8 mouse cellular contexts compared by ENCODE assay signal in the genomic region with DNA sequence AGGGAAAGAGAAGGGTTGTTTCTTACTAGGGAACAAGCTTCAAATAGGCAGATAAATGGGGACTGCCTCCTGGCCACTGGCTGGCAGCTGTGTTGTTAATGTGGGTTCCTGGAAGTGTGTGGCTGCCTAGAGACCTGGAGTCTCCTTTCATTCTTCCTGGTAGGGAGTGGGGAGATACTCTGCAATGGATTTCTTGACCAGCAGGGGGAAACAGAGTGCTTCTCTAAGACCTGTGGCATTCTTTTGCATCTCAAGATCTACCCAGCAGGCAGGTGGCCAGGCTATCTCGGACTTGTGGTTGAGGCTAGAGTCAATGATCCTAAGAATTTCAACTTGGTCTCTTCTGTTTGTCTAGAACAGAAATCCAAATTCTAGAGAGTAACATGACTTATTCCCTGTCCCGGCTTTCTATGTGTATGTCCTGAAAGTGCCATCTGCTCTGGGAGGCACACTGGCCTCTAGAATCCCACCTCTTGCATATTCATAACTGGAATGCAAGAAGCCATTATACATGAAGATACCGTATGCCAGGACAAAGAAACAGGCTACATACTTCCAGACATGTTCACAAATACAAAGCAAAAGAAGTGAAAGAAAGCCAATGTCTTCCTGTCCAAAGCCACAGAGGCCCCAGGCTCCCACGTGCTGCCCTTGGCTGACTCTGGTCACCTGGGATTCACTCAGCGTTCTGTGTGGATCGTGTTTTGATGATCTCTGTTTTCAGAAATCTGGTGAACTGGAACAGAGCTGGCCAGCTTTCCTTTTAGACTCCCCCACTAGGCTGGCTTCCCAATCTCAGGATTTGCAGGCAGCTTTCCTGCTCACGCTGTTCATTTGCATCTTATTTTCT. TPM values are rescaled to one million over a fixed set of nuclear protein-coding genes. Genes with fewer than 3 reads are reported as not detected.
DNase-seq lines count a peak whose midpoint lies in the region; ATAC-seq and TF ChIP-seq lines count a peak whose summit lies in the region.

No protein-coding gene starts in this region.

- peak; percentile 66 for DNase-seq in ES-E14 (ENCODE audit: low read depth, low spot score)
- peak; percentile 30 for DNase-seq in adrenal gland, postnatal 25 days
- DNase-seq in embryonic facial prominence, embryonic 11.5 days (ENCODE audit: low spot score), result peak; percentile 82
- DNase-seq in heart, postnatal 14 days, result peak; percentile 58 to 76
- DNase-seq in layer of hippocampus, adult 18-20 months (ENCODE audit: low spot score in 2 of 2), result peak; percentile 54 to 86
- DNase-seq in lung, postnatal 0 days (ENCODE audit: low spot score), result peak; percentile 79
- peak; percentile 86 to 89 for DNase-seq in right cerebral cortex, adult 2 months (ENCODE audit: low spot score in 2 of 2)
- no peak for DNase-seq in spleen, postnatal 36 days (ENCODE audit: low spot score in 2 of 2)

- intact Hi-C loops in heart, postnatal 14 days (cut with DNase I), result loop anchor here (2.0 to 5.0 kb wide), 3 partner anchors 78 to 449 kb away; no protein-coding TSS in a partner anchor

- no peak for TF ChIP-seq EP300 in lung, postnatal 0 days (IDR thresholded peaks at IDR 0.05)

- no peaks in the 10 kb centered on the region for H3K4me1 ChIP-seq in ES-E14 (ENCODE audit: control insufficient read depth in 2 of 2, insufficient read depth in 2 of 2, low read length in 2 of 2, poor library complexity in 1 of 2)
- H3K4me1 ChIP-seq in embryonic facial prominence, embryonic 11.5 days (ENCODE audit: control insufficient read depth, insufficient read depth, low read length), result no peaks in the 10 kb centered on the region
- no peaks in the 10 kb centered on the region for H3K4me1 ChIP-seq in lung, postnatal 0 days (ENCODE audit: insufficient read depth, low read depth, low read length)

- no peak overlapping the region for H3K9ac ChIP-seq in ES-E14 (ENCODE audit: insufficient read depth, low read depth, low read length, poor library complexity, severe bottlenecking)
- H3K9ac ChIP-seq in embryonic facial prominence, embryonic 11.5 days (replicated peaks; ENCODE audit: low read length), result no peak overlapping the region
- no peak overlapping the region for H3K9ac ChIP-seq in lung, postnatal 0 days (replicated peaks; ENCODE audit: low read depth)

- no peaks in the 10 kb centered on the region for H3K27me3 ChIP-seq in embryonic facial prominence, embryonic 11.5 days (ENCODE audit: control insufficient read depth, insufficient read depth, low read length)
- no peaks in the 10 kb centered on the region; the same call in 1 of the 2 replicates for H3K27me3 ChIP-seq in lung, postnatal 0 days (replicated peaks; ENCODE audit: insufficient read depth, low read length)

- no peak overlapping the region for H3K4me2 ChIP-seq in embryonic facial prominence, embryonic 11.5 days (ENCODE audit: low read depth, low read length)
- H3K4me2 ChIP-seq in lung, postnatal 0 days (replicated peaks; ENCODE audit: low read depth, low read length), result no peak overlapping the region

- H3K4me3 ChIP-seq in ES-E14 (ENCODE audit: insufficient read depth in 1 of 2, low read depth in 1 of 2, low read length in 2 of 2, poor library complexity in 1 of 2, severe bottlenecking in 1 of 2), result no peak overlapping the region
- no peak overlapping the region for H3K4me3 ChIP-seq in embryonic facial prominence, embryonic 11.5 days (ENCODE audit: low read depth, low read length)
- H3K4me3 ChIP-seq in lung, postnatal 0 days (ENCODE audit: low read depth, low read length), result no peak overlapping the region

- TF ChIP-seq CTCF in lung, postnatal 0 days (IDR thresholded peaks at IDR 0.05), result peak; percentile 88

- H3K36me3 ChIP-seq in ES-E14 (ENCODE audit: control insufficient read depth, insufficient read depth, low read length, poor library complexity, severe bottlenecking), result no peaks in the 10 kb centered on the region
- H3K36me3 ChIP-seq in embryonic facial prominence, embryonic 11.5 days (replicated peaks; ENCODE audit: control insufficient read depth, insufficient read depth, low read depth, low read length), result no peaks in the 10 kb centered on the region
- no peaks in the 10 kb centered on the region for H3K36me3 ChIP-seq in lung, postnatal 0 days (ENCODE audit: insufficient read depth, low read length)

- in situ Hi-C loops in ES-E14 (cut with MboI; ENCODE audit: low sequenced_read_pairs in 2 of 2, unreplicated experiment in 2 of 2), result no loop called here

- no peak overlapping the region for H3K27ac ChIP-seq in ES-E14 (ENCODE audit: insufficient read depth, low read depth, low read length, poor library complexity, severe bottlenecking)
- H3K27ac ChIP-seq in embryonic facial prominence, embryonic 11.5 days (replicated peaks; ENCODE audit: low read depth, low read length), result no peak overlapping the region
- no peak overlapping the region for H3K27ac ChIP-seq in lung, postnatal 0 days (ENCODE audit: low read length)

- no peak for ATAC-seq in embryonic facial prominence, embryonic 11.5 days (replicated peaks; ENCODE audit: insufficient number of reproducible peaks, low FRiP score, low TSS enrichment, low read depth)
- peak; percentile 50 for ATAC-seq in lung, postnatal 0 days

- H3K9me3 ChIP-seq in ES-E14 (ENCODE audit: control insufficient read depth, insufficient read depth, low read depth, low read length), result no peaks in the 10 kb centered on the region
- no peaks in the 10 kb centered on the region for H3K9me3 ChIP-seq in embryonic facial prominence, embryonic 11.5 days (replicated peaks; ENCODE audit: control insufficient read depth, low read length)
- H3K9me3 ChIP-seq in lung, postnatal 0 days (ENCODE audit: low read length), result no peaks in the 10 kb centered on the region

- WGBS in embryonic facial prominence, embryonic 11.5 days, result 68% methylated on average over 7 of the region's 7 CpGs
- 65% methylated on average over 7 of the region's 7 CpGs for WGBS in lung, postnatal 0 days

TF ChIP-seq in ES-E14, 5 proteins besides CTCF, POLR2A, EP300 and RAD21:
- TF ChIP-seq MAFK (IDR thresholded peaks at IDR 0.05; ENCODE audit: insufficient read depth, low read depth, low read length) (no peak), ZC3H11A (IDR thresholded peaks at IDR 0.05; ENCODE audit: borderline replicate concordance, low read depth, low read length) (peak; percentile 45; the same call in 1 of the 2 replicates), HCFC1 (IDR thresholded peaks at IDR 0.05; ENCODE audit: borderline replicate concordance, insufficient read depth, low read length) (no peak)

RNA-seq across cellular contexts. Expression of gene Tpo, which starts 3.6 kb away (rescaled TPM):
- 0.26 and 0.31 TPM in 2 replicates for total RNA-seq in ES-E14 (2012; rRNA removed)
- not detected in 2 replicates for total RNA-seq in adrenal gland, postnatal 25 days (2021)
- polyA plus RNA-seq in embryonic facial prominence, embryonic 11.5 days (2014; fragmentation: Nextera tagmentation; extraction: Ambion mirVana), result not detected in 2 replicates
- not detected for total RNA-seq in heart, postnatal 14 days (2021)
- under 1 TPM; 0.10 to 0.43 TPM for total RNA-seq in layer of hippocampus, adult 18-20 months (2021)
- not detected in 2 replicates for polyA plus RNA-seq in lung, postnatal 0 days (2015; fragmentation: Nextera tagmentation; extraction: Ambion mirVana)

Comparison
In these comparisons a context has a peak if more than half of its experiments do, and no peak if none do; other contexts are left out.
1. DNase-seq: peak in ES-E14 (single experiment), adrenal gland, postnatal 25 days (single experiment), embryonic facial prominence, embryonic 11.5 days (single experiment), heart, postnatal 14 days (2 of 2), layer of hippocampus, adult 18-20 months (2 of 2), lung, postnatal 0 days (single experiment) and right cerebral cortex, adult 2 months (2 of 2); none in spleen, postnatal 36 days (0 of 2).